Mouse (Mus musculus): Measurements from ENCODE around the gene Zfp142. TPM values are rescaled to one million over a fixed set of nuclear protein-coding genes. Genes with fewer than 3 reads are reported as not detected.

The Zfp142 gene
- total and polyA plus RNA-seq, 2 experiments from 2014 or later = 5.4 to 15.1 TPM

DNA sequence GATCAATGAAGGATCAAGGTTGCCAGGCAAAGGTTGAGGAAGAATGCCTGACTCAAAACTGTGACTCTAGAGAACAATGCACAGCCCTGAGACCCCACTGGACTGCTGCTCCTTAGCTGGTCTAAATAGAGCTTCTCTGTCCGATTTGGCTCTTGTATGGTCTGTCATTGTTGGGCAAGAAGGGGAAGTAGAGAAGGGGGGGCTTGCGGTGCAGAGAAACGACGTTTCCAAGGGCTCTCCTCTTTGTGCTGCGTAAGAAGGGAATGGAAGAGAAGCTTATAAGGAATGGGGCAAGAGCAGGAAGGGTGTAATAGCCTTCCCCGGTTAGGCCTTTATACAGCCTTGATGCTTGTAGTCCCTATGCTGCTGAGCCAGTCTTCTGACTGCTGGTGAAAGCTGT is 22.2 kb downstream of the Zfp142 start:
- H3K9ac ChIP-seq (replicated peaks; ENCODE audit: low read length) = no peak overlapping the region
- H3K9me3 ChIP-seq (ENCODE audit: low read length) = no peaks in the 10 kb centered on the region
- 48% methylated on average over 6 of the region's 6 CpGs for WGBS
- no peak for TF ChIP-seq CTCF (IDR thresholded peaks at IDR 0.05; ENCODE audit: low read depth)
- H3K36me3 ChIP-seq (ENCODE audit: insufficient read depth, low read length) = peaks cover 59% of the 10 kb centered on the region
- DNase-seq (ENCODE audit: low spot score) = no peak
- H3K4me2 ChIP-seq (ENCODE audit: low read depth, low read length) = no peak overlapping the region
- ATAC-seq = no peak
- H3K4me1 ChIP-seq (ENCODE audit: insufficient read depth, low read length) = no peaks in the 10 kb centered on the region
- no peak overlapping the region for H3K4me3 ChIP-seq (ENCODE audit: low read length)
- H3K27ac ChIP-seq = no peak overlapping the region
- no peaks in the 10 kb centered on the region for H3K27me3 ChIP-seq (ENCODE audit: insufficient read depth, low read length)

GRCm38 (mm10) chr1:74559061-74559460 is 29.0 kb downstream of the Zfp142 start:
- TF ChIP-seq CTCF (IDR thresholded peaks at IDR 0.05; ENCODE audit: low read depth) = no peak
- no peak for ATAC-seq
- Histone ChIP-seq H3K4me3 (ENCODE audit: low read length) (no peak overlapping the region), H3K9me3 (ENCODE audit: low read length) (no peaks in the 10 kb centered on the region), H3K9ac (replicated peaks; ENCODE audit: low read length) (no peak overlapping the region), H3K4me1 (ENCODE audit: insufficient read depth, low read length) (no peaks in the 10 kb centered on the region), H3K27ac (no peak overlapping the region), H3K27me3 (ENCODE audit: insufficient read depth, low read length) (no peaks in the 10 kb centered on the region), H3K36me3 (ENCODE audit: insufficient read depth, low read length) (peaks cover under 1% of the 10 kb centered on the region; the same call in 1 of the 2 replicates), H3K4me2 (ENCODE audit: low read depth, low read length) (no peak overlapping the region)
- DNase-seq (ENCODE audit: low spot score) = no peak
- 90% methylated on average over 5 of the region's 5 CpGs for WGBS

DNA sequence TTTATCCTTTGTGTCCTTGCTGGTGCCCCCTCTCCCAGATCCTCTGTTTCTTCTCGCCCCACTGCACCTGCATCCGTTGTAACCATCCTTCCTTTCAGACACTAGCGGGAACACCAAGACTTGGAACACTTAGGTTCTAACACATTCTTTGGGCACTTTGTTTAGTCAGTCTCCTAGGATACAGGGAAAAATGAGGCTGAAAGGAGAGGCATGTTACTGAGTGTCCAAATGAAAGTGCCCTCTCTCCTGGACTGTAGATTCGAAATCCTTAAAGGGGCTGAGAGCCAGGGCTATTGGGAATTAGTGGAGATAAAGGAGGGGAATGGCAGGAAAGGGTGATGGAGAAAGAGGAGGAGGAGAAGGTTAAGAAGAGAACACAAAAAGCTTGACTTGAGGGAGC is 43.9 kb downstream of the Zfp142 start, which contains the start of gene Usp37:
TSS of gene Usp37 (minus strand) at position 101 of the 400 bp plus-strand sequence.
- no peaks in the 10 kb centered on the region for H3K9me3 ChIP-seq (ENCODE audit: low read length)
- WGBS = 36% methylated on average over 4 of the region's 4 CpGs
- H3K9ac ChIP-seq (replicated peaks; ENCODE audit: low read length) = peak within 1 kb of the TSS; percentile 30; the same call in 1 of the 2 replicates
- H3K4me2 ChIP-seq (ENCODE audit: low read depth, low read length) = peak within 1 kb of the TSS; percentile 52
- ATAC-seq = no peak
- H3K4me3 ChIP-seq (ENCODE audit: low read length) = peak within 1 kb of the TSS; percentile 21
- TF ChIP-seq CTCF (IDR thresholded peaks at IDR 0.05; ENCODE audit: low read depth) = no peak
- peak within 1 kb of the TSS; percentile 74; the same call in 1 of the 2 replicates for H3K27ac ChIP-seq
- no peaks in the 10 kb centered on the region for H3K36me3 ChIP-seq (ENCODE audit: insufficient read depth, low read length)
- H3K27me3 ChIP-seq (ENCODE audit: insufficient read depth, low read length) = no peaks in the 10 kb centered on the region
- DNase-seq (ENCODE audit: low spot score) = peak; percentile 17
- peaks cover 10% of the 10 kb centered on the region; the same call in 1 of the 2 replicates for H3K4me1 ChIP-seq (ENCODE audit: insufficient read depth, low read length)

GRCm38 (mm10) chr1:74542451-74542961 is 45.5 kb downstream of the Zfp142 start, which contains the start of gene Plcd4:
Plcd4 (plus strand) TSS chr1:74542888.
- no peaks in the 10 kb centered on the region for H3K36me3 ChIP-seq (ENCODE audit: insufficient read depth, low read length)
- peaks cover 10% of the 10 kb centered on the region; the same call in 1 of the 2 replicates for H3K4me1 ChIP-seq (ENCODE audit: insufficient read depth, low read length)
- no peaks in the 10 kb centered on the region for H3K27me3 ChIP-seq (ENCODE audit: insufficient read depth, low read length)
- H3K9ac ChIP-seq (replicated peaks; ENCODE audit: low read length) = peak within 1 kb of the TSS; percentile 30
- peak within 1 kb of the TSS; percentile 21 for H3K4me3 ChIP-seq (ENCODE audit: low read length)
- no peaks in the 10 kb centered on the region for H3K9me3 ChIP-seq (ENCODE audit: low read length)
- H3K4me2 ChIP-seq (ENCODE audit: low read depth, low read length) = peak within 1 kb of the TSS; percentile 52
- ATAC-seq = peak; percentile 90
- peak within 1 kb of the TSS; percentile 74 for H3K27ac ChIP-seq
- peak; percentile 73 for DNase-seq (ENCODE audit: low spot score)
- 6% methylated on average over 6 of the region's 6 CpGs for WGBS
- no peak for TF ChIP-seq CTCF (IDR thresholded peaks at IDR 0.05; ENCODE audit: low read depth)

DNA sequence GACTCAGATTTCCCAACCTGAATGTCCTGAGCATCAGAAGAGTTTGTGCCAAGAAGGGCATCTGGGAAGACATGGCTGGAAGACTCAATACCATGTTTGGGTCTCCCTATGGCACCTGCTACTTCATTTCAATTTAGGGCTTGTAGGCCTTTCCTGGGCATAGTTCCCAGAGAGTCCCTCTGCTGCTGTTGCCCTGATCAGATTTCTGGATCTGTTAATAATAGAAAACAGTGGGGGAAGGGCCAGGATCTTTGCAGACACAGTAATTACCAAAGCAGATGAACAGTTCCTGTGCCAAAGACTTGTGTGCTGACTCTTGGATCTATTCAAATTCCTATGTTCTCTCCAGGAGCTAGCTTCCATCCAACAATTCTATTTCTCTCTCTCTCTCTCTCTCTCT is 49.4 kb downstream of the Zfp142 start:
- H3K27ac ChIP-seq = no peak overlapping the region
- H3K36me3 ChIP-seq (ENCODE audit: insufficient read depth, low read length) = no peaks in the 10 kb centered on the region
- H3K9me3 ChIP-seq (ENCODE audit: low read length) = no peaks in the 10 kb centered on the region
- no peak for TF ChIP-seq CTCF (IDR thresholded peaks at IDR 0.05; ENCODE audit: low read depth)
- no peak overlapping the region for H3K4me3 ChIP-seq (ENCODE audit: low read length)
- no peaks in the 10 kb centered on the region for H3K27me3 ChIP-seq (ENCODE audit: insufficient read depth, low read length)
- peaks cover 10% of the 10 kb centered on the region; the same call in 1 of the 2 replicates for H3K4me1 ChIP-seq (ENCODE audit: insufficient read depth, low read length)
- DNase-seq (ENCODE audit: low spot score) = peak; percentile 79
- H3K4me2 ChIP-seq (ENCODE audit: low read depth, low read length) = no peak overlapping the region
- H3K9ac ChIP-seq (replicated peaks; ENCODE audit: low read length) = no peak overlapping the region
- ATAC-seq = peak; percentile 63

- H3K4me1 ChIP-seq (ENCODE audit: insufficient read depth, low read length) = no peaks in the 10 kb centered on the region
- WGBS = 97% methylated on average over 7 of the region's 7 CpGs
- H3K9ac ChIP-seq (replicated peaks; ENCODE audit: low read length) = no peak overlapping the region
- ATAC-seq (no peak), DNase-seq (ENCODE audit: low spot score) (no peak)
- TF ChIP-seq CTCF (IDR thresholded peaks at IDR 0.05; ENCODE audit: low read depth) = no peak
- no peaks in the 10 kb centered on the region for H3K27me3 ChIP-seq (ENCODE audit: insufficient read depth, low read length)
- no peak overlapping the region for H3K27ac ChIP-seq
- no peaks in the 10 kb centered on the region for H3K9me3 ChIP-seq (ENCODE audit: low read length)
- H3K4me3 ChIP-seq (ENCODE audit: low read length) = no peak overlapping the region
- no peak overlapping the region for H3K4me2 ChIP-seq (ENCODE audit: low read depth, low read length)
- H3K36me3 ChIP-seq (ENCODE audit: insufficient read depth, low read length) = peaks cover 59% of the 10 kb centered on the region
Measured at GRCm38 (mm10) chr1:74528589-74528988, 59.5 kb downstream of the Zfp142 start.

GRCm38 (mm10) chr1:74524746-74525145 is 63.3 kb downstream of the Zfp142 start:
- WGBS = 94% methylated on average over 4 of the region's 4 CpGs
- ATAC-seq (no peak), DNase-seq (ENCODE audit: low spot score) (no peak)
- H3K9ac ChIP-seq (replicated peaks; ENCODE audit: low read length) = no peak overlapping the region
- H3K4me2 ChIP-seq (ENCODE audit: low read depth, low read length) = no peak overlapping the region
- H3K4me3 ChIP-seq (ENCODE audit: low read length) = no peak overlapping the region
- H3K4me1 ChIP-seq (ENCODE audit: insufficient read depth, low read length) = no peaks in the 10 kb centered on the region
- no peak for TF ChIP-seq CTCF (IDR thresholded peaks at IDR 0.05; ENCODE audit: low read depth)
- H3K9me3 ChIP-seq (ENCODE audit: low read length) = no peaks in the 10 kb centered on the region
- H3K36me3 ChIP-seq (ENCODE audit: insufficient read depth, low read length) = peaks cover 69% of the 10 kb centered on the region
- no peak overlapping the region for H3K27ac ChIP-seq
- no peaks in the 10 kb centered on the region for H3K27me3 ChIP-seq (ENCODE audit: insufficient read depth, low read length)
